Mouse (Mus musculus): ENCODE measurements around the gene Myo5c. TPM values are rescaled to one million over a fixed set of nuclear protein-coding genes. Genes with fewer than 3 reads are reported as not detected.

Gene Myo5c
- 5.5 and 7.3 TPM in 2 replicates for polyA plus RNA-seq (2015; fragmentation: Nextera tagmentation; extraction: Ambion mirVana)

- Histone ChIP-seq H3K4me1 (replicated peaks) (peaks cover 7% of the 10 kb centered on the region), H3K27ac (no peak within 1 kb of the TSS), H3K9me3 (no peaks in the 10 kb centered on the region), H3K4me2 (replicated peaks) (peak within 1 kb of the TSS; percentile 73), H3K36me3 (no peaks in the 10 kb centered on the region), H3K4me3 (replicated peaks) (peak within 1 kb of the TSS; percentile 45), H3K9ac (peak within 1 kb of the TSS; percentile 46), H3K27me3 (replicated peaks) (peaks cover 8% of the 10 kb centered on the region; the same call in 1 of the 2 replicates)
- 2% methylated on average over 48 of the region's 48 CpGs for WGBS
- ATAC-seq = peak; percentile 80
These were observed at the start of gene Myo5c for GRCm38 (mm10) chr9:75231841-75232746. Gene Myo5c, plus strand, starts transcription at chr9:75232020.

DNA sequence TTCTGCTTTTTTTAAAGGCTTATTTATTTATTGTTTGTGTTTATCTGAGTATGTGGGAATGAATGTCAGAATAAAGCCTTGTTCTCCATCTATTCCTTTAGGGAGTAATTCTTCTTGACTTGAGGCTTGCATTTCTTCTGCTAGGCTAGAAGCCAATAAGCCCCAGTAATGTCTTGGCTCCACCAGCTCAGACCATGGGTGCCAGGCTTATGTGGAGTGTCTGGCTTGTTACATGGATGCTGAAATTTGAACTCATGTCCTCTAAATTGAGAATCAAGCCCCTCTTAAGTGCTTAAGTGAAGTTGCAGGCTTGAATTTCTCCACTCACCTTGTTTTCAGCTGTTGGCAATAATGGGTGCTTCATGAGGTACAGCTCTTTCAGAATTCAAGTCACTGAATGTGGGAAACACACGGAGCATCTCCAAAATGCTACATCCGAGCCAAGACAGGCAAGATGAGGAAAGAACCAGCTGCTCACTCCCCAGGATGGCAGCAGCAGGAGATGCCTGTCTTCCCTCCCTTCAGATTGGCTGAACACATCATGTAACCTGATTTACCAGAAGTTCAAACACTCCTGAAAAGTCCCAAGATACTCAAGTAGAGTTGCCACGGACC lies 44.1 kb upstream of the Myo5c start:
- H3K27ac ChIP-seq = no peak overlapping the region
- no peaks in the 10 kb centered on the region for H3K4me1 ChIP-seq (replicated peaks)
- 72% methylated on average over 3 of the region's 3 CpGs for WGBS
- no peaks in the 10 kb centered on the region for H3K36me3 ChIP-seq
- no peak for ATAC-seq
- no peak overlapping the region for H3K4me3 ChIP-seq (replicated peaks)
- no peaks in the 10 kb centered on the region for H3K9me3 ChIP-seq
- no peak overlapping the region for H3K9ac ChIP-seq
- H3K4me2 ChIP-seq (replicated peaks) = no peak overlapping the region
- no peaks in the 10 kb centered on the region for H3K27me3 ChIP-seq (replicated peaks)

DNA sequence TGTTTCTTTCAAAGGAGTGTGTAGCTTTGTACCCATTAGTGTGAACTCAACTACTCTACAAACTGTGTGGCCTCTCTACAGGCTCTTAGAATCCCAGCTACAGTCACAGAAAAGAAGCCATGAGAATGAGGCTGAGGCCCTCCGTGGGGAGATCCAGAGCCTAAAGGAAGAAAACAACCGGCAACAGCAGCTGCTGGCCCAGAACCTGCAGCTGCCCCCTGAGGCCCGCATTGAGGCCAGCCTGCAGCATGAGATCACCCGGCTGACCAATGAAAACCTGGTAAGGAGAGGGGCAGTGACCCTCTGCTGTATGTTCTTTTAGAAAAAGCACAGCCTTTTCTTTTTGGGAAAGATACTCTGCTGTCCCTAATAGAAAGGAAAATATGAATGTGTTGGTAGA lies 38.0 kb upstream of the Myo5c start:
- Histone ChIP-seq H3K9ac (no peak overlapping the region), H3K27me3 (replicated peaks) (no peaks in the 10 kb centered on the region), H3K4me1 (replicated peaks) (no peaks in the 10 kb centered on the region), H3K4me3 (replicated peaks) (no peak overlapping the region), H3K27ac (no peak overlapping the region), H3K9me3 (no peaks in the 10 kb centered on the region), H3K36me3 (peaks cover 4% of the 10 kb centered on the region; the same call in 1 of the 2 replicates), H3K4me2 (replicated peaks) (no peak overlapping the region)
- 65% methylated on average over 4 of the region's 4 CpGs for WGBS
- no peak for ATAC-seq

DNA sequence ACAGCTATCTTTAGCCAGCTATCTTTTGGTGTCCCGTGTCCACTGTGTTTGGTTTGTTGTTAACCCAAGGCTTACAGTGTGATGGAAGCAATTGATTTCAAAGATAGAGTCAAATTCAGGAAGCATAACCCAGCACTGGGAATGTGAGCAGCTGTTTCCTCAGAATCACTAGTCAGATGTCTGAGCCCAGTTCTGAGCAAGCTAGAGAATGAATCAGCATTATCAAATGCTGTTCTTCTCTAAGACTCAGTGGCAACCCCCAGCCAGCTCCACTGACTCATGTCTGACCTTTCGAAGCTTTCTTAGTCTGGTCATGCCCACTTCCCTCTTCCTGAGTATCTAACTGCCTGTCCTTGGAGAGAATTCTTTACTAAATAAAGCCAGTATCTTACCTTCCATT lies 35.5 kb upstream of the Myo5c start:
- H3K27ac ChIP-seq = no peak overlapping the region
- H3K36me3 ChIP-seq = peaks cover 4% of the 10 kb centered on the region; the same call in 1 of the 2 replicates
- H3K9me3 ChIP-seq = no peaks in the 10 kb centered on the region
- H3K9ac ChIP-seq = no peak overlapping the region
- H3K27me3 ChIP-seq (replicated peaks) = no peaks in the 10 kb centered on the region
- H3K4me1 ChIP-seq (replicated peaks) = no peaks in the 10 kb centered on the region
- H3K4me3 ChIP-seq (replicated peaks) = no peak overlapping the region
- ATAC-seq = no peak
- no peak overlapping the region for H3K4me2 ChIP-seq (replicated peaks)
- 53% methylated on average over 2 of the region's 2 CpGs for WGBS

- H3K4me2 ChIP-seq (replicated peaks) = no peak overlapping the region
- no peak for ATAC-seq
- peaks cover 4% of the 10 kb centered on the region; the same call in 1 of the 2 replicates for H3K36me3 ChIP-seq
- H3K27me3 ChIP-seq (replicated peaks) = no peaks in the 10 kb centered on the region
- no peak overlapping the region for H3K4me3 ChIP-seq (replicated peaks)
- H3K9ac ChIP-seq = no peak overlapping the region
- H3K9me3 ChIP-seq = no peaks in the 10 kb centered on the region
- WGBS = 68% methylated on average over 6 of the region's 6 CpGs
- no peak overlapping the region for H3K27ac ChIP-seq
- no peaks in the 10 kb centered on the region for H3K4me1 ChIP-seq (replicated peaks)
These were observed 34.5 kb upstream of the Myo5c start for GRCm38 (mm10) chr9:75197297-75197696.

GRCm38 (mm10) chr9:75201506-75201905 lies 30.3 kb upstream of the Myo5c start:
- WGBS = 90% methylated on average over 1 of the region's 1 CpGs
- Histone ChIP-seq H3K4me1 (replicated peaks) (no peaks in the 10 kb centered on the region), H3K9me3 (no peaks in the 10 kb centered on the region), H3K4me3 (replicated peaks) (no peak overlapping the region), H3K27me3 (replicated peaks) (no peaks in the 10 kb centered on the region), H3K4me2 (replicated peaks) (no peak overlapping the region), H3K9ac (no peak overlapping the region), H3K27ac (no peak overlapping the region), H3K36me3 (peaks cover 4% of the 10 kb centered on the region; the same call in 1 of the 2 replicates)
- no peak for ATAC-seq

- no peaks in the 10 kb centered on the region for H3K9me3 ChIP-seq
- WGBS = 90% methylated on average over 2 of the region's 2 CpGs
- H3K9ac ChIP-seq = no peak overlapping the region
- no peaks in the 10 kb centered on the region for H3K27me3 ChIP-seq (replicated peaks)
- H3K4me3 ChIP-seq (replicated peaks) = no peak overlapping the region
- no peak overlapping the region for H3K4me2 ChIP-seq (replicated peaks)
- ATAC-seq = no peak
- H3K4me1 ChIP-seq (replicated peaks) = no peaks in the 10 kb centered on the region
- peaks cover 4% of the 10 kb centered on the region; the same call in 1 of the 2 replicates for H3K36me3 ChIP-seq
- H3K27ac ChIP-seq = no peak overlapping the region
These were observed 29.8 kb upstream of the Myo5c start for GRCm38 (mm10) chr9:75202036-75202435.

GRCm38 (mm10) chr9:75209246-75209645 lies 22.6 kb upstream of the Myo5c start:
- no peak overlapping the region for H3K9ac ChIP-seq
- no peaks in the 10 kb centered on the region for H3K9me3 ChIP-seq
- no peaks in the 10 kb centered on the region for H3K4me1 ChIP-seq (replicated peaks)
- H3K27ac ChIP-seq = no peak overlapping the region
- WGBS = 84% methylated on average over 1 of the region's 1 CpGs
- no peak for ATAC-seq
- no peak overlapping the region for H3K4me2 ChIP-seq (replicated peaks)
- H3K36me3 ChIP-seq = peaks cover 4% of the 10 kb centered on the region; the same call in 1 of the 2 replicates
- H3K27me3 ChIP-seq (replicated peaks) = no peaks in the 10 kb centered on the region
- H3K4me3 ChIP-seq (replicated peaks) = no peak overlapping the region

DNA sequence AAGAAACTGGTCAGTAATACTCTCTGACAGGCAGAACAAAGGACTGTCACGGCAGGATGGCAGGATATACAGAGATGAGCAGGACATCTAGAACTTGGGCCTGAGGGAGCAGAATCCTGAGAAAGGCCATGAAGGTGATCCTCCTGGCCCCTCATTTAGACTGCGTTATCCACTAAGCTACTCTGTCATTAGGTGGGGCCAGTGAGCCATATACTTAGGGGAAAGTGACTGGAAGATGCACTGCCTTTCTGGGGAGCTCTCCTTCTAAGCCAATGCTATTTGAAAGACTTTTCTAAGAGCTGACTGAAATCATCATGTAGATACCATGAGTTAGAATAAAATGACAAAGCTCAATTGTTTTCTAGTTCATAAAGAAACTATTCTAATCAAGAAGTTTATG lies 21.6 kb upstream of the Myo5c start:
- Histone ChIP-seq H3K4me1 (replicated peaks) (no peaks in the 10 kb centered on the region), H3K9ac (no peak overlapping the region), H3K27me3 (replicated peaks) (no peaks in the 10 kb centered on the region), H3K36me3 (peaks cover 4% of the 10 kb centered on the region; the same call in 1 of the 2 replicates), H3K4me2 (replicated peaks) (no peak overlapping the region), H3K9me3 (no peaks in the 10 kb centered on the region), H3K27ac (no peak overlapping the region), H3K4me3 (replicated peaks) (no peak overlapping the region)
- ATAC-seq = no peak
- 77% methylated on average over 2 of the region's 2 CpGs for WGBS

DNA sequence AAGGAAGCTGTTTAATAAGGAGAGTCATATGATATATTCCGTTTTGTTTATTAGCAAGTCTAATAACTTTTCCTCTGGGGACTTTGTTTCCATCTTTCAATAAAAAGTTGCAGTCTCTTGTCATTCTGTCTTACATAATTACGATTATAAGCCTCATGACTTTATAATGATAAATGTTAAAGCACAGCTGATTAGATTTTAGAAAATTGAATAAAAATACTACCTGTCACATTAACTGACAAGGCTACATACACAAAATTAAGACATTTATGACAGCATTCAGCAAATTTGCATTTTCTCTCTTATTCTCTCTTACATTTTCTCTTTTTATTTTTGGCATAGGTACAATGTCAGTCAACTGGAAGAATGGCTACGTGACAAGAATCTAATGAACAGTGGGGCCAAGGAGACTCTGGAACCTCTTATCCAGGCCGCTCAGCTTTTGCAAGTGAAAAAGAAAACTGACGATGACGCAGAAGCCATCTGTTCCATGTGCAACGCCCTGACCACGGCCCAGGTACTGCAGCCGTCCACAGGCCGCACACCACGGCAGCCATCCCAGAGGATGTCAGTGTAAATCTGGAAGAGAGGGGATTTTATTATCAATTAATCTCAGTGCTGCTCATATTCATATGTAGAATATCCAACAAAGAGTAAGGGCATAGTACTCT lies 16.9 kb upstream of the Myo5c start:
- 92% methylated on average over 11 of the region's 11 CpGs for WGBS
- no peak overlapping the region for H3K4me2 ChIP-seq (replicated peaks)

DNA sequence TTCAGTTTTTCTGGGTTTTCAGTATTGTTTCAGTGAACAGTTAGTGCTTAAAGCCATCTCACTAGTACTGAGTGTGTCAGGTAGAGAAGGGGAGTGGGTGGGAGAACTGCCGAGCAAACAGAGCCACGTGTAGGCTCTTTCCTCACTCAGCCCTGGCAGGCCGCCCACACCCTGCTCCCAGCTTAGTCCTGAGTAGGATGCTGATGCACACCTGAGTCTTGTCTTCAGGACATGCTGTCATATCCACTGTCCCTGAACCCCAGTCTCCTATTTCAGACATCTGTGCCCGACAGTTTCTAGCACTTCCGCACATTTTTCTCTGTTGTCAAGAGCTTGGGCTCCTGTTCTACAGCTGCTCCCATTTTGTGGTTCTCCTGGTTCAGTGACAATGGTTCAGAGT lies 11.9 kb upstream of the Myo5c start:
- H3K4me1 ChIP-seq (replicated peaks) = no peaks in the 10 kb centered on the region
- ATAC-seq = no peak
- no peaks in the 10 kb centered on the region for H3K36me3 ChIP-seq
- WGBS = 72% methylated on average over 5 of the region's 5 CpGs
- H3K9me3 ChIP-seq = no peaks in the 10 kb centered on the region
- no peak overlapping the region for H3K4me3 ChIP-seq (replicated peaks)
- H3K4me2 ChIP-seq (replicated peaks) = no peak overlapping the region
- H3K27me3 ChIP-seq (replicated peaks) = no peaks in the 10 kb centered on the region
- no peak overlapping the region for H3K27ac ChIP-seq
- no peak overlapping the region for H3K9ac ChIP-seq

More for the DNA sequence above, 16.9 kb upstream of the Myo5c start:
- no peak overlapping the region for H3K27ac ChIP-seq
- no peak for ATAC-seq
- H3K27me3 ChIP-seq (replicated peaks) = no peaks in the 10 kb centered on the region
- no peaks in the 10 kb centered on the region for H3K4me1 ChIP-seq (replicated peaks)
- H3K9me3 ChIP-seq = no peaks in the 10 kb centered on the region
- no peak overlapping the region for H3K9ac ChIP-seq
- no peak overlapping the region for H3K4me3 ChIP-seq (replicated peaks)
- peaks cover 4% of the 10 kb centered on the region; the same call in 1 of the 2 replicates for H3K36me3 ChIP-seq

All from intestine, embryonic 15.5 days (tissue).